Mouse (Mus musculus) erythroblast, embryonic 14.5 days (primary cell): ENCODE data around the gene Cds1. TPM values are rescaled to one million over a fixed set of nuclear protein-coding genes. Genes with fewer than 3 reads are reported as not detected.

Experiments
- H3K27me3 ChIP-seq: 2 replicates; pipeline ENCODE4 v1.6.1; 2012; ENCODE audit warnings: inconsistent platforms; ENCODE audit not compliant: control insufficient read depth
- H3K36me3 ChIP-seq: 2 replicates; pipeline ENCODE4 v1.6.1; 2012; ENCODE audit warnings: mild to moderate bottlenecking, inconsistent platforms; ENCODE audit not compliant: control insufficient read depth
- H3K4me1 ChIP-seq: 2 replicates; pipeline ENCODE4 v1.6.1; 2012; ENCODE audit warnings: inconsistent platforms; ENCODE audit not compliant: control insufficient read depth
- H3K4me3 ChIP-seq: replicated peaks from 2 replicates; pipeline ENCODE3; 2012; ENCODE audit warnings: moderate library complexity, mild to moderate bottlenecking, inconsistent platforms
- H3K9me3 ChIP-seq: 2 replicates; pipeline ENCODE4 v1.6.1; 2012; ENCODE audit warnings: low read length, inconsistent platforms, mixed read lengths; ENCODE audit not compliant: control insufficient read depth
- GATA1 ChIP-seq: IDR thresholded peaks from 2 replicates; pipeline ENCODE4 v1.6.1; 2012; ENCODE audit warnings: low read length, inconsistent platforms, mixed read lengths
- TAL1 ChIP-seq: IDR thresholded peaks from 3 replicates; pipeline ENCODE4 v1.6.1; 2012; ENCODE audit warnings: low read length, inconsistent platforms, mixed read lengths
- polyA plus RNA-seq: library from polyadenylated mRNA; stranded (reverse); fragments of >175 nt; gene quantifications from 2 replicates; pipeline ENCODE4 v1.2.3, GENCODE M21; 2012

Gene Cds1
- polyA plus RNA-seq, 1 experiment, result not detected

- Histone ChIP-seq H3K36me3 (peaks cover 77% of the 10 kb centered on the region), H3K4me1 (peaks cover 8% of the 10 kb centered on the region), H3K4me3 (no peak overlapping the region), H3K9me3 (no peaks in the 10 kb centered on the region), H3K27me3 (no peaks in the 10 kb centered on the region)
- TF ChIP-seq TAL1 (no peak), GATA1 (no peak)
Observed at GRCm38 (mm10) chr5:101854100-101854499, 89.2 kb downstream of the Cds1 start.

GRCm38 (mm10) chr5:101854667-101855066 lies 89.7 kb downstream of the Cds1 start:
- H3K36me3 ChIP-seq, result peaks cover 77% of the 10 kb centered on the region

GRCm38 (mm10) chr5:101855475-101855874 lies 90.5 kb downstream of the Cds1 start:
- no peaks in the 10 kb centered on the region for H3K27me3 ChIP-seq
- no peak overlapping the region for H3K4me3 ChIP-seq
- H3K9me3 ChIP-seq, result no peaks in the 10 kb centered on the region
- H3K4me1 ChIP-seq, result peaks cover 8% of the 10 kb centered on the region
- peaks cover 75% of the 10 kb centered on the region for H3K36me3 ChIP-seq
- TF ChIP-seq TAL1 (no peak), GATA1 (no peak)

More at GRCm38 (mm10) chr5:101854667-101855066, 89.7 kb downstream of the Cds1 start:
- Histone ChIP-seq H3K4me3 (no peak overlapping the region), H3K27me3 (no peaks in the 10 kb centered on the region), H3K4me1 (peaks cover 8% of the 10 kb centered on the region), H3K9me3 (no peaks in the 10 kb centered on the region)
- TF ChIP-seq GATA1 (no peak), TAL1 (no peak)

- no peak overlapping the region for H3K4me3 ChIP-seq
- H3K9me3 ChIP-seq, result no peaks in the 10 kb centered on the region
- peaks cover 77% of the 10 kb centered on the region for H3K36me3 ChIP-seq
- H3K4me1 ChIP-seq, result no peaks in the 10 kb centered on the region
- no peaks in the 10 kb centered on the region for H3K27me3 ChIP-seq
- TF ChIP-seq TAL1 (no peak), GATA1 (no peak)
Observed at GRCm38 (mm10) chr5:101858891-101859436, 94.0 kb downstream of the Cds1 start.

GRCm38 (mm10) chr5:101861786-101862571 lies 97.0 kb downstream of the Cds1 start:
- no peak overlapping the region for H3K4me3 ChIP-seq
- H3K27me3 ChIP-seq, result no peaks in the 10 kb centered on the region
- peaks cover 74% of the 10 kb centered on the region for H3K36me3 ChIP-seq
- TF ChIP-seq TAL1, result no peak
- no peaks in the 10 kb centered on the region for H3K9me3 ChIP-seq
- H3K4me1 ChIP-seq, result no peaks in the 10 kb centered on the region

GRCm38 (mm10) chr5:101862651-101863050 lies 97.7 kb downstream of the Cds1 start:
- Histone ChIP-seq H3K36me3 (peaks cover 68% of the 10 kb centered on the region), H3K4me3 (no peak overlapping the region), H3K4me1 (no peaks in the 10 kb centered on the region), H3K9me3 (no peaks in the 10 kb centered on the region), H3K27me3 (no peaks in the 10 kb centered on the region)
- no peak for TF ChIP-seq TAL1
- TF ChIP-seq GATA1, result no peak

- TF ChIP-seq TAL1 (no peak), GATA1 (no peak)
- Histone ChIP-seq H3K27me3 (no peaks in the 10 kb centered on the region), H3K4me1 (no peaks in the 10 kb centered on the region), H3K9me3 (no peaks in the 10 kb centered on the region), H3K4me3 (no peak overlapping the region), H3K36me3 (peaks cover 71% of the 10 kb centered on the region)
Observed at GRCm38 (mm10) chr5:101863946-101864345, 99.0 kb downstream of the Cds1 start.

GRCm38 (mm10) chr5:101866722-101867121 lies 101.8 kb downstream of the Cds1 start:
- H3K36me3 ChIP-seq, result peaks cover 75% of the 10 kb centered on the region

More at GRCm38 (mm10) chr5:101866722-101867121, 101.8 kb downstream of the Cds1 start:
- TF ChIP-seq TAL1, result no peak
- no peak for TF ChIP-seq GATA1
- H3K9me3 ChIP-seq, result no peaks in the 10 kb centered on the region; the same call in 1 of the 2 replicates
- H3K4me1 ChIP-seq, result no peaks in the 10 kb centered on the region
- no peaks in the 10 kb centered on the region for H3K27me3 ChIP-seq
- no peak overlapping the region for H3K4me3 ChIP-seq

Other genes with a start within 250 kb of the Cds1 start
- not detected in 2 replicates for gene Nkx6-1, start 100.1 kb upstream of the Cds1 start, polyA plus RNA-seq